Mouse (Mus musculus) cerebellum, postnatal 10 days (tissue): ENCODE results near the gene Lztfl1.
A peak's percentile ranks its signal among the peaks of the same experiment; 100 is the strongest.

ENCODE experiments used
- DNase-seq, 2 experiments: peaks; one replicate each; pipeline ENCODE4 v3.0.0; 2021; ENCODE audit warnings: mixed read lengths in 2 of 2

The Lztfl1 gene

GRCm38 (mm10) chr9:123679198-123679597, 38.3 kb downstream of the Lztfl1 start:
- DNase-seq, result no peak

DNA sequence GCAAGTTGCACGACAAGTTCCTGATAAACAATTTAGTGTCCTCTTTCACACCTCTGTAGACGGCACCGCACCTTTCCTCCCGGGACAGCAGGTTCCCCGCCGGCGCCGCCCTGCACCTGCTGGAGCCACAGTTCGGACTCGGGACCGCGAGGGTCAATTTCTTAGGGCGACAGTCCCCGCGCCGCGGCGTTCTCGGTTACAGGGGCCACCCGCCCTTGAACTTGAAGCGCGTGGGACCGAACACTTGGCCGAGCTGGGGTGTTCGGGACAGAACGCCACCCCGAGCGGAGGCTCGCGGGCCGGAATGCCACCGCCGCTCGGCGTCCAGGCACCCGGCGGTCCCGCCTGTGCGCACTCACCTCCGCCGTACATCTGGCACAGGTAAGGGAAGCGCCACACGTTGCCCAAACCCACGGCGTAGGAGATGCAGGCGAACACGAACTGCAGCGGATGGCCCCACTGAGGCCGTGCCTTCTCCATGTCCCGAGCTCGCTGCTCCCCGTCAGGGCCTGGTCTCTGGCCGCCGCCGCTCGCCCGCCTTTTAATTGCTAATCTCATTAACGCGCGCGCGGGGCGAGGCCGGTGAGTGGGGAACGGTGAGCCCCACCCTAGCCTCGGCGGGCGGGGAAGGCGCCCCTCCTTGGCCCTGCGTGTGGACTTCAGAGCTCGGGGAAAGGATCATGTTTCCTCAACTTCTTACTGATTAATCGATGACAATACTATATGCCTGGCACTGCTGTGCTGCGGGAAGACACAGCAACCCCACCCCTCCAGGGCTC, 39.0 kb downstream of the Lztfl1 start, which contains the start of the genes Ccr9 and Slc6a20a:
Gene Ccr9, plus strand, starts transcription at position 113 of the 779 bp plus-strand sequence.
Gene Slc6a20a, minus strand, starts transcription at position 559 of the 779 bp plus-strand sequence.
- peak; percentile 14 to 24 for DNase-seq

DNA sequence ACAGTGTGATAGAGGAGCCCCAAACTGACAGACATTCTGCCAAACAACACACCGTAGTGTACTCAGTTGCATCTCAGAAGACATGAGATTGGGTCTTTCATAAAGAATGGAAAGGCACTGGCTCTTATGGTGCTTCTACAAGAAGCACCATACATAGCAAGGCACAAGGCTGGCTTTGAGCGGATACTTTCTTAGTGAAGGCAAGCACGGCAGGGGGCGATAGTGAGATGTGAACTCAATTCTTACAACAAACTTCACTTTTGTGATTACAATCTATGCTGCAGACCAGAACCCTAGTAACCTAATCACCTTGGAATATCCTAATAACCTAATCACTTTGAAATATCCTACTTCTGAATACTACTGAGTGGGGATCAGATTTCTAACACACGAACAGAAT, 51.9 kb downstream of the Lztfl1 start:
- DNase-seq, result peak; percentile 30 to 34

DNA sequence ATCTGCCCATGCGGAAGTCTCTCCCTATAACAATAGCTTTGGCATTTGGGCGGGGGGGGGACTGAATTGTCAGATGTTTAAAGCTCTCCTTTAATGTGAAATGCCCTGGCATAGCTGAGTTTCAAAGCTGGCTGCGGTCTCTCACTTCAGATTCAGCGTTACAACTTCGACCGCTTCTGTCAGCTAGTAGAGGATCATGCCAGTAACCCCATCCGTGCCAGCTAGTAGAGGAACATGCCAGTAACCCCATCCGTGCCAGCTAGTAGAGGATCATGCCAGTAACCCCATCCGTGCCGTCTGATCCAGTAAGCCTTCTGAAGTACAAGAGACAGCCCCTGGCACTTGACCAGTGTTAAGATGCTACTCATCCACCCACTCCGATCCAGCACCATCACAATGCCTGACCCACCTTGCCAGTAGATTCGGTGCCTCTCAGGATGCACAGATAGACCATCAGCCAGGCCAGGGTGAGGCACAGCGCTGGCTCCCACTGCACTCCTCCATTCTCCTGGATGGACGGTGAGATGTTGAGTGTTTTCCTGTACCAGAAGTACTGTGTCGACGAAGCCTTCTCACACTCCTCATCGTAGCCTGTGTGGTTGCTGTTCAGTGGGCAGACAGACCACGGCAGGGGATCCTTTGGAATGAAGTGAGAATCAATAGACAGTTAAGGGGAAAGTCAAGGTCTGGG, 57.4 kb downstream of the Lztfl1 start:
- DNase-seq, result peak; percentile 74 to 77

- no peak for DNase-seq
These were observed 58.5 kb downstream of the Lztfl1 start for GRCm38 (mm10) chr9:123658981-123659380.

DNA sequence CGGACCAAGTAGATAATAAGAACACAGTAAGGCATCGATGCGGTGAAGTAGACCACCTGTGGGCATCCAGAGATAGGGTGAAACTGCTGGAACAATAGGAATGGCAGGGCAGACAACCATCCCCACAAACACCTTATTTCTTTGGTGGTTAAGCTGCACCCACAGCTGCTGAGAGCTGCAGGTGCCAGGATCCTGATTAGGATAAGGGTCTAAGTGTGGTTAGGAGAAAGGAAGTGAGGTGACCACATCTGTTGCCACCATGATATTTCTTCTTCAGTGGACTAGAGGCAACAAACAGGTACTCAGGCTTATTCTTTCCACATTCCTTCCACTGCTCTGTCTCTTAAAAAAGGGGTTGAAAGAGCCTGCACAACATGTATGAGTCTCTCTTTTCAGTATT, 60.0 kb downstream of the Lztfl1 start:
- no peak for DNase-seq

GRCm38 (mm10) chr9:123651369-123651768, 66.1 kb downstream of the Lztfl1 start:
- no peak for DNase-seq

GRCm38 (mm10) chr9:123649785-123650511, 67.5 kb downstream of the Lztfl1 start:
- DNase-seq, result no peak
